Mouse (Mus musculus) C2C12 (cell line): ENCODE measurements around the gene Kcnma1. TPM values are rescaled to one million over a fixed set of nuclear protein-coding genes. Genes with fewer than 3 reads are reported as not detected.

Experiments used
- H3K27me3 ChIP-seq: one replicate; pipeline ENCODE4 v1.6.1; 2011; ENCODE audit not compliant: control insufficient read depth, insufficient read depth, insufficient read length
- H3K36me3 ChIP-seq: one replicate; pipeline ENCODE4 v1.6.1; 2011; ENCODE audit not compliant: control insufficient read depth, insufficient read depth
- H3K4me3 ChIP-seq: one replicate; pipeline ENCODE4 v1.5.1; 2011; ENCODE audit warnings: mild to moderate bottlenecking, control low read depth; ENCODE audit not compliant: poor library complexity, insufficient read depth, severe bottlenecking
- H3K79me2 ChIP-seq: one replicate; pipeline ENCODE4 v1.6.1; 2011; ENCODE audit not compliant: control insufficient read depth, insufficient read depth
- H3K79me3 ChIP-seq: one replicate; pipeline ENCODE4 v1.6.1; 2011; ENCODE audit warnings: low read depth, control low read depth
- H3ac ChIP-seq: one replicate; pipeline ENCODE3; 2011; ENCODE audit warnings: low read depth; ENCODE audit not compliant: control insufficient read depth, insufficient read length
- CEBPB ChIP-seq: IDR thresholded peaks from one replicate; pipeline ENCODE4 v1.6.1; 2011; ENCODE audit warnings: low read depth, mild to moderate bottlenecking, control low read depth, moderate library complexity
- CTCF ChIP-seq: IDR thresholded peaks from one replicate; pipeline ENCODE4 v1.5.1; 2011; ENCODE audit not compliant: control insufficient read depth, insufficient read depth, insufficient read length
- FOSL1 ChIP-seq: IDR thresholded peaks from one replicate; pipeline ENCODE4 v1.8.0; 2011; ENCODE audit warnings: mild to moderate bottlenecking, low read length; ENCODE audit not compliant: poor library complexity, insufficient read depth, severe bottlenecking
- MAX ChIP-seq: IDR thresholded peaks from one replicate; pipeline ENCODE4 v1.6.1; 2011; ENCODE audit warnings: mild to moderate bottlenecking, control low read depth
- MYOD1 ChIP-seq: IDR thresholded peaks from one replicate; pipeline ENCODE4 v1.6.1; 2011; ENCODE audit warnings: low read depth; ENCODE audit not compliant: control insufficient read depth, insufficient read length
- MYOG ChIP-seq: IDR thresholded peaks from one replicate; pipeline ENCODE4 v1.6.1; 2011; ENCODE audit not compliant: control insufficient read depth, insufficient read length; ENCODE audit errors: extremely low read depth
- USF1 ChIP-seq: IDR thresholded peaks from one replicate; pipeline ENCODE4 v1.6.1; 2011; ENCODE audit warnings: low read depth, mild to moderate bottlenecking, control low read depth, moderate library complexity
- polyA plus RNA-seq: library from polyadenylated mRNA; unstranded; fragments of >200 nt; fragmentation: generic; extraction: Trizol; gene quantifications from one replicate; pipeline ENCODE4 v1.2.1, GENCODE M21; 2012; ENCODE audit warnings: missing spikeins

The Kcnma1 gene
- polyA plus RNA-seq, 1 experiment: not detected

DNA sequence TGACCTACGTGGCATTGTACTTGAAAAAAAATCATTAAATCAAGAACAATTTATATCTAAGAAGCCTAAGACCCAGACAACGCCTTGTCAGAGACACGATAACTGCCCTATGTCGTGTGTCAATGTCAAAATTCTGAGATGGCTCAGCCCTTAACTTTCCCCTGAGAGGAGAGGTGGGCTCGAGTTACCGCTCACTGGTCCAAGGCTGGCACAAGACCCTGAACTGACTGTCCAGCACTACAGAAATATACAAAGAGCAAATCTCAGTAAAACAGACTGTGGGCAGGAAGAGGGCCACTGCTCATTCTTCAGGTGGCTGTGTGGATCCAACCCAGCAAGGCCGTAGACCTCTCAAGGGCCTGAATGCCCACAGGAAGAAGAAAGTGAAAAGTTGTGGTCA, 23.4 kb downstream of the Kcnma1 start:
- H3K4me3 ChIP-seq: no peak overlapping the region
- TF ChIP-seq MYOG (no peak), FOSL1 (no peak), MYOD1 (no peak), USF1 (no peak), CTCF (no peak), MAX (no peak), CEBPB (no peak)
- no peaks in the 10 kb centered on the region for H3K79me2 ChIP-seq
- no peaks in the 10 kb centered on the region for H3K36me3 ChIP-seq
- H3ac ChIP-seq: no peak overlapping the region
- peaks cover 16% of the 10 kb centered on the region for H3K27me3 ChIP-seq
- H3K79me3 ChIP-seq: no peaks in the 10 kb centered on the region

DNA sequence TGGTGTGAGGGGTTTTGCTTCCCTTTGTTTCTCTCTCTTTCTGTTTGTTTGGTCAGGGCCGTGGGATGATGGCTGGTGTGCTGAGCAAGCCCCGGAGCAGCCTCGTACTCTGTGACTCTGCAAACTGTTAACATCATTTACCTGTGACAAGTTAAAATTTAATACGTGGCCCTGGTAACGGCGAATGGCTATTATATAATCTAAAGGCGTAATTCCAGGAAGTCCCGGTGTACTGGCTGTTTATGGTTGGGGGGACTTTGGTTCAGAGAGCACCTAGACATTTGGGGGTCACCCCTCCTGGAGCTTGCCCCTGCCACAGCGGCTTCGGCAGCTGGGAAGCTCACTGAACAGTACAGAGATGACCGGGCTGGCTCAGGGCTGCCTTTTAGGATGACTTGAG, 24.6 kb downstream of the Kcnma1 start:
- Histone ChIP-seq H3K36me3 (no peaks in the 10 kb centered on the region), H3ac (no peak overlapping the region), H3K27me3 (peaks cover 24% of the 10 kb centered on the region), H3K79me3 (no peaks in the 10 kb centered on the region), H3K79me2 (no peaks in the 10 kb centered on the region), H3K4me3 (no peak overlapping the region)
- TF ChIP-seq CEBPB (no peak), FOSL1 (no peak), USF1 (no peak), MYOD1 (no peak), MAX (no peak), CTCF (no peak), MYOG (no peak)

- H3K36me3 ChIP-seq: no peaks in the 10 kb centered on the region
- no peak for TF ChIP-seq MAX
- no peak for TF ChIP-seq USF1
- no peak for TF ChIP-seq MYOG
- no peak for TF ChIP-seq FOSL1
- TF ChIP-seq MYOD1: no peak
- no peak for TF ChIP-seq CEBPB
- no peak for TF ChIP-seq CTCF
- H3K79me2 ChIP-seq: no peaks in the 10 kb centered on the region
Observed at GRCm38 (mm10) chr14:23982205-23982604, 32.1 kb downstream of the Kcnma1 start.

DNA sequence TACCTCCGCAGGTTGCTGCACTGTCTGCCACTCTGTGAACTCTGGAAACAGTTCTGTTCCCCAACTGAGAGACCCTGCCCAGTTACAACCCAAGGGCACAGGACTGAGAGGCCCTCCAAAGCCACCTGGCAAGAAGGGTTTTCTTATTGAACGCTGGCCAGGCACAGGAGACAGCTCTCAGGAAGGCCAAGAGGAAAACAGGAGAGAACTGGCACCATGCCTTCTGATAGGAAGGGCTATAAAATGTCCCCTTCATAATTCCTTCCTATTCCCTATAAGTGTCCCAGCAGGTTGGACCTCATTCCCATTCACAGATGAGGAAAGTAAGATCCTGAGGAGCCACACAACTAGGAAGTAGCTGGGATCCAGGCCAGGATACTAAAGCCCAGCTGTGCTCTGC, 39.6 kb downstream of the Kcnma1 start:
- TF ChIP-seq MYOD1: no peak
- H3K36me3 ChIP-seq: no peaks in the 10 kb centered on the region
- no peaks in the 10 kb centered on the region for H3K79me3 ChIP-seq
- H3K79me2 ChIP-seq: no peaks in the 10 kb centered on the region
- no peak overlapping the region for H3ac ChIP-seq
- H3K27me3 ChIP-seq: no peaks in the 10 kb centered on the region
- no peak overlapping the region for H3K4me3 ChIP-seq

More at GRCm38 (mm10) chr14:23982205-23982604, 32.1 kb downstream of the Kcnma1 start:
- H3K4me3 ChIP-seq: no peak overlapping the region
- peaks cover 29% of the 10 kb centered on the region for H3K27me3 ChIP-seq
- H3K79me3 ChIP-seq: no peaks in the 10 kb centered on the region
- no peak overlapping the region for H3ac ChIP-seq

- TF ChIP-seq MAX (no peak), USF1 (no peak), CTCF (no peak), MYOD1 (no peak), FOSL1 (no peak), CEBPB (no peak), MYOG (no peak)
- no peaks in the 10 kb centered on the region for H3K79me3 ChIP-seq
- H3K79me2 ChIP-seq: no peaks in the 10 kb centered on the region
- no peaks in the 10 kb centered on the region for H3K27me3 ChIP-seq
- no peak overlapping the region for H3K4me3 ChIP-seq
- no peaks in the 10 kb centered on the region for H3K36me3 ChIP-seq
- H3ac ChIP-seq: no peak overlapping the region
Observed at GRCm38 (mm10) chr14:23966471-23966870, 47.8 kb downstream of the Kcnma1 start.

- no peak overlapping the region for H3K4me3 ChIP-seq
- no peaks in the 10 kb centered on the region for H3K27me3 ChIP-seq
- no peaks in the 10 kb centered on the region for H3K79me2 ChIP-seq
- no peak overlapping the region for H3ac ChIP-seq
- TF ChIP-seq CEBPB: no peak
- no peak for TF ChIP-seq CTCF
- no peak for TF ChIP-seq USF1
- no peak for TF ChIP-seq FOSL1
- no peak for TF ChIP-seq MAX
- no peak for TF ChIP-seq MYOD1
- no peak for TF ChIP-seq MYOG
- H3K36me3 ChIP-seq: no peaks in the 10 kb centered on the region
- no peaks in the 10 kb centered on the region for H3K79me3 ChIP-seq
Observed at GRCm38 (mm10) chr14:23959061-23959460, 55.2 kb downstream of the Kcnma1 start.
